Mouse (Mus musculus) forebrain, embryonic 11.5 days (tissue): Measurements from ENCODE around the gene Tecpr2. TPM values are rescaled to one million over a fixed set of nuclear protein-coding genes. Genes with fewer than 3 reads are reported as not detected.
A peak's percentile ranks its signal among the peaks of the same experiment; 100 is the strongest.

Source experiments
- ATAC-seq: fragments of 200-750 bp; cut with Nextera tagmentation; replicated peaks from 2 replicates; pipeline ENCODE4 v1.8.0; 2017; ENCODE audit warnings: moderate TSS enrichment; ENCODE audit not compliant: low FRiP score
- DNase-seq: peaks from one replicate; pipeline ENCODE4 v3.0.0-alpha.2; 2017; ENCODE audit warnings: low spot score
- H3K27ac ChIP-seq: fragments of 300-500 bp; sonication (generic); 2 replicates; pipeline ENCODE4 v1.5.1; 2014; ENCODE audit warnings: low read depth, low read length
- H3K27me3 ChIP-seq: fragments of 300-500 bp; sonication (generic); 2 replicates; pipeline ENCODE4 v1.6.1; 2014; ENCODE audit warnings: mild to moderate bottlenecking, low read length, mixed read lengths; ENCODE audit not compliant: control insufficient read depth, insufficient read depth
- H3K36me3 ChIP-seq: fragments of 300-500 bp; sonication (generic); 2 replicates; pipeline ENCODE4 v1.6.1; 2014; ENCODE audit warnings: mild to moderate bottlenecking, low read length, moderate library complexity, mixed read lengths; ENCODE audit not compliant: control insufficient read depth, insufficient read depth
- H3K4me1 ChIP-seq: fragments of 300-500 bp; sonication (generic); replicated peaks from 2 replicates; pipeline ENCODE4 v1.6.1; 2014; ENCODE audit warnings: low read length, mixed read lengths; ENCODE audit not compliant: control insufficient read depth, insufficient read depth
- H3K4me2 ChIP-seq: fragments of 300-500 bp; sonication (generic); 2 replicates; pipeline ENCODE4 v1.6.1; 2014; ENCODE audit warnings: low read depth, mild to moderate bottlenecking, low read length, moderate library complexity, mixed read lengths; ENCODE audit not compliant: severe bottlenecking
- H3K4me3 ChIP-seq: fragments of 300-500 bp; sonication (generic); 2 replicates; pipeline ENCODE4 v1.5.1; 2014; ENCODE audit warnings: low read depth, low read length
- H3K9ac ChIP-seq: fragments of 300-500 bp; sonication (generic); 2 replicates; pipeline ENCODE4 v1.6.1; 2014; ENCODE audit warnings: low read length
- H3K9me3 ChIP-seq: fragments of 300-500 bp; sonication (generic); 2 replicates; pipeline ENCODE4 v1.6.1; 2016; ENCODE audit warnings: low read length, mixed read lengths; ENCODE audit not compliant: control insufficient read depth
- WGBS: fragments of 180-500 bp; shearing (Covaris S2); extraction: QIAGEN DNeasy Blood & Tissue Kit; methylation state at CpG from one replicate; pipeline ENCODE4 v1.1.7; 2014; 5-methylcytosine and 5-hydroxymethylcytosine counted together
- polyA plus RNA-seq: library from polyadenylated mRNA; unstranded; fragments of >200 nt; fragmentation: Nextera tagmentation; extraction: Ambion mirVana; gene quantifications from 2 replicates; pipeline ENCODE4 v1.2.1, GENCODE M21; 2014

Tecpr2 gene
- polyA plus RNA-seq, 1 experiment from 2014 or later = 6.6 TPM

- Histone ChIP-seq H3K36me3 (no peaks in the 10 kb centered on the region), H3K4me2 (no peak overlapping the region), H3K4me1 (no peaks in the 10 kb centered on the region), H3K9me3 (no peaks in the 10 kb centered on the region), H3K27me3 (no peaks in the 10 kb centered on the region), H3K9ac (no peak overlapping the region), H3K27ac (no peak overlapping the region), H3K4me3 (no peak overlapping the region)
- ATAC-seq (no peak), DNase-seq (no peak)
Measured at GRCm38 (mm10) chr12:110860293-110860692, 28.8 kb upstream of the Tecpr2 start.

DNA sequence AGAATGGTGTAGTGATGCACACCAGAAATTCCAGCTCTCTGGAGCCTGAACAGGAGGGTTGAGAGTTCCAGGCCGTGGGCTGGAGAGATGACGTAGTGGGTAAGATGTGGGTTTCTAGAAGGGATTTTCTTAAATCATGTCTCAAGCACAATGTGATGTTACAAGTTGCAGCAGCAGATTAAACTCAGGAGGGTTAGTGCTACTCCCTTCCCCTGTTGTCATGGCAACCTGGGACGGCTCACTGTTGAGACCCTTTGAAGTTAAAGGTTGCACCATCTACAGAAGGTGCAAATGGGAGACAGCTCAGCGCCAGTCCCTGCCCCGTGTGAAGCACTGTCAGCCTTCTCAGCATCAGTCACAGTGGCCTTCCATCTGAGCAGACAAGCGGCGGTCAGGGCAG is 27.8 kb upstream of the Tecpr2 start:
- WGBS = 62% methylated on average over 7 of the region's 7 CpGs
- Histone ChIP-seq H3K4me3 (no peak overlapping the region), H3K36me3 (no peaks in the 10 kb centered on the region), H3K27me3 (no peaks in the 10 kb centered on the region), H3K9me3 (no peaks in the 10 kb centered on the region), H3K4me1 (peaks cover 3% of the 10 kb centered on the region; the same call in 1 of the 2 replicates), H3K4me2 (no peak overlapping the region), H3K27ac (no peak overlapping the region), H3K9ac (no peak overlapping the region)
- no peak for DNase-seq
- no peak for ATAC-seq

DNA sequence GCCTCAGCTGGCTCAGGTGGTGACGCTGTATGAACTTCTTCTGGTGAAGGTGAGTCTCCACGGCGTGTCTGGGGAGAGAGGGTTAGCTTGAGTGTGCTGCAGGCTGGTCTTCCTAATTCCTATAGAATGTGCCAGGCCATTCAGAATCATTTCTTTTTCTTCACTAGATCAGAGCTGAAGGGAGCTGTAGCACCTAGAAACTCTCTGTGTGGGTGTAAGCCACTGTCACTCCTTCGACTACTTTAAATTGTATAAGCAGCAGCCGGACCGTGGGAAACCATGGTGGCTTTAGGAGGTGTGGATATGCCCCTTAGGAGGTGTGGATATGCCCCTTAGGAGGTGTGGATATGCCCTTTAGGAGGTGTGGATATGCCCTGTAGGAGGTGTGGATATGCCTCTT is 25.1 kb upstream of the Tecpr2 start:
- ATAC-seq (no peak), DNase-seq (no peak)
- no peak overlapping the region for H3K27ac ChIP-seq
- H3K4me2 ChIP-seq = no peak overlapping the region
- WGBS = 90% methylated on average over 6 of the region's 6 CpGs
- H3K27me3 ChIP-seq = no peaks in the 10 kb centered on the region
- H3K9ac ChIP-seq = no peak overlapping the region
- H3K36me3 ChIP-seq = no peaks in the 10 kb centered on the region
- no peak overlapping the region for H3K4me3 ChIP-seq
- H3K4me1 ChIP-seq = peaks cover 3% of the 10 kb centered on the region; the same call in 1 of the 2 replicates
- no peaks in the 10 kb centered on the region for H3K9me3 ChIP-seq

DNA sequence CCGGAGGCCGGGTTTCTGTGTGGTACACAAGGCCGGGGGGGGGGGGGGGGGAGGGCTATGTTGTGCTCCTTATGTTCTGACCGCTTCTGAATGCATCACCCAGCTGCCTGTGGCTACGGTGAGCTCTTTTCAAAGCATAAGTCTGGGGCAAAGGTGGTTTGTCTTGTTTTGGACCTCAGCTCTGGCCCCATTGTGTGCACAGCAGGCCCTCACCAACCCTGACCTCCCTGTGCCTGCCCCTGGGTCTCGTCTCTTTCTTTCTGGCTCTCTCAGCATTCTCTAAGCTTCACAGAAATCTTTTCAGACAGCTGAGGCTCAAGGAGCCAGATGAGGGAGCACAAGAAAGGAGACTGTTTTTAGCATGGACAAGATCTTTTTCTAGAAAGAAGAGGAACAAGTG is 23.5 kb upstream of the Tecpr2 start:
- H3K36me3 ChIP-seq = no peaks in the 10 kb centered on the region
- no peaks in the 10 kb centered on the region for H3K9me3 ChIP-seq
- H3K4me1 ChIP-seq = peaks cover 3% of the 10 kb centered on the region; the same call in 1 of the 2 replicates
- no peaks in the 10 kb centered on the region for H3K27me3 ChIP-seq
- DNase-seq (no peak), ATAC-seq (no peak)
- 39% methylated on average over 6 of the region's 6 CpGs for WGBS
- peak overlapping the region; percentile 64; the same call in 1 of the 2 replicates for H3K27ac ChIP-seq
- H3K4me3 ChIP-seq = no peak overlapping the region
- no peak overlapping the region for H3K4me2 ChIP-seq
- no peak overlapping the region for H3K9ac ChIP-seq

GRCm38 (mm10) chr12:110865989-110866388 is 23.1 kb upstream of the Tecpr2 start:
- Histone ChIP-seq H3K9me3 (no peaks in the 10 kb centered on the region), H3K4me1 (peaks cover 3% of the 10 kb centered on the region; the same call in 1 of the 2 replicates), H3K27ac (peak overlapping the region; percentile 64; the same call in 1 of the 2 replicates), H3K4me3 (no peak overlapping the region), H3K27me3 (no peaks in the 10 kb centered on the region), H3K36me3 (no peaks in the 10 kb centered on the region), H3K9ac (no peak overlapping the region), H3K4me2 (no peak overlapping the region)
- WGBS = 69% methylated on average over 10 of the region's 10 CpGs
- DNase-seq (no peak), ATAC-seq (no peak)

- no peak for ATAC-seq
Measured at GRCm38 (mm10) chr12:110870107-110870506, 19.0 kb upstream of the Tecpr2 start.

GRCm38 (mm10) chr12:110871247-110871646 is 17.8 kb upstream of the Tecpr2 start:
- Histone ChIP-seq H3K27me3 (no peaks in the 10 kb centered on the region), H3K4me1 (no peaks in the 10 kb centered on the region), H3K27ac (no peak overlapping the region), H3K9ac (no peak overlapping the region), H3K9me3 (no peaks in the 10 kb centered on the region), H3K4me2 (no peak overlapping the region), H3K36me3 (peaks cover 6% of the 10 kb centered on the region; the same call in 1 of the 2 replicates), H3K4me3 (no peak overlapping the region)
- DNase-seq (no peak), ATAC-seq (no peak)
- 95% methylated on average over 5 of the region's 5 CpGs for WGBS

More at GRCm38 (mm10) chr12:110870107-110870506, 19.0 kb upstream of the Tecpr2 start:
- H3K27ac ChIP-seq = no peak overlapping the region
- DNase-seq = no peak
- WGBS = 90% methylated on average over 4 of the region's 4 CpGs
- no peak overlapping the region for H3K4me2 ChIP-seq
- no peaks in the 10 kb centered on the region for H3K27me3 ChIP-seq
- peaks cover 3% of the 10 kb centered on the region; the same call in 1 of the 2 replicates for H3K4me1 ChIP-seq
- H3K36me3 ChIP-seq = peaks cover 3% of the 10 kb centered on the region; the same call in 1 of the 2 replicates
- H3K4me3 ChIP-seq = no peak overlapping the region
- H3K9ac ChIP-seq = no peak overlapping the region
- H3K9me3 ChIP-seq = no peaks in the 10 kb centered on the region

- WGBS = 93% methylated on average over 2 of the region's 2 CpGs
- no peak for ATAC-seq
Measured at GRCm38 (mm10) chr12:110875351-110875750, 13.7 kb upstream of the Tecpr2 start.

DNA sequence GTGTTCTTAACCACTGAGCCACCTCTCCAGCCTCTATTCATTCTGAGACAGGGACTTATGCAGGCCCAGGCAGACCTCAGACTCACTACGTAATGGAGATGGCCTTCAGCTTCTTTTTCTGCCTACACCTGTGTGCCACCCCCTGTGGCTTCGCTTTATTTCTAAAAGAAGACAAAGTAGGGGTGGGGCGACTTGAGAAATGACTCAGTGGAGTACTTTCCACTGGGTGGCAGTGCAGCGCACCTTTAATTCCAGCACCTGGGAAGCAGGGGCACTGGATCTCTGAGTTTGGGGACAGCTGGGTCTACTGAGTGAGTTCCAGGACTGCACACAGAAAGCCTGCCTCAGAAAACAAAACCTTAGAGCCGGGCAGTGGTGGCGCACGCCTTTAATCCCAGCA is 6.8 kb upstream of the Tecpr2 start:
- no peaks in the 10 kb centered on the region for H3K9me3 ChIP-seq
- no peak overlapping the region for H3K27ac ChIP-seq
- H3K36me3 ChIP-seq = peaks cover 3% of the 10 kb centered on the region; the same call in 1 of the 2 replicates
- ATAC-seq (no peak), DNase-seq (no peak)
- H3K4me3 ChIP-seq = no peak overlapping the region
- H3K4me2 ChIP-seq = no peak overlapping the region
- no peaks in the 10 kb centered on the region for H3K27me3 ChIP-seq
- 88% methylated on average over 7 of the region's 7 CpGs for WGBS
- H3K9ac ChIP-seq = no peak overlapping the region
- no peaks in the 10 kb centered on the region for H3K4me1 ChIP-seq

More at GRCm38 (mm10) chr12:110875351-110875750, 13.7 kb upstream of the Tecpr2 start:
- H3K9me3 ChIP-seq = no peaks in the 10 kb centered on the region
- H3K4me2 ChIP-seq = no peak overlapping the region
- no peak overlapping the region for H3K27ac ChIP-seq
- no peak overlapping the region for H3K9ac ChIP-seq
- no peak for DNase-seq
- H3K36me3 ChIP-seq = peaks cover 8% of the 10 kb centered on the region; the same call in 1 of the 2 replicates
- H3K4me3 ChIP-seq = no peak overlapping the region
- H3K4me1 ChIP-seq = no peaks in the 10 kb centered on the region
- no peaks in the 10 kb centered on the region for H3K27me3 ChIP-seq
